Mouse (Mus musculus): Measurements from ENCODE around the gene F2r.

GRCm38 (mm10) chr13:95557326-95557725, 61.0 kb downstream of the F2r start:
- TF ChIP-seq POLR2A (IDR thresholded peaks at IDR 0.05; ENCODE audit: low read depth, low read length), result no peak
- TF ChIP-seq CTCF (conservative IDR thresholded peaks at IDR 0.05; ENCODE audit: insufficient read depth, insufficient read length, low read depth, low read length), result no peak

All from kidney, adult 2 months (tissue).